Mouse (Mus musculus): ENCODE results near the gene Rad9b. TPM values are rescaled to one million over a fixed set of nuclear protein-coding genes. Genes with fewer than 3 reads are reported as not detected.

Rad9b gene
- polyA plus RNA-seq, 1 experiment from 2014 or later, result 12.6 TPM

- 96% methylated on average over 6 of the region's 6 CpGs for WGBS
- Histone ChIP-seq H3K27ac (ENCODE audit: low read depth, low read length) (no peak overlapping the region), H3K9ac (ENCODE audit: low read length) (no peak overlapping the region), H3K27me3 (ENCODE audit: control insufficient read depth, insufficient read depth, low read length) (no peaks in the 10 kb centered on the region), H3K4me3 (ENCODE audit: low read depth, low read length) (no peak overlapping the region), H3K9me3 (ENCODE audit: control insufficient read depth, low read length) (no peaks in the 10 kb centered on the region), H3K36me3 (ENCODE audit: control insufficient read depth, insufficient read depth, low read length) (no peaks in the 10 kb centered on the region), H3K4me2 (ENCODE audit: low read depth, low read length, severe bottlenecking) (no peak overlapping the region), H3K4me1 (replicated peaks; ENCODE audit: control insufficient read depth, insufficient read depth, low read length) (0 out of 2 replicates have a peak, but pooled peaks cover 2% of the 10 kb centered on the region)
- ATAC-seq (replicated peaks; ENCODE audit: low FRiP score), result no peak
- DNase-seq (ENCODE audit: low spot score), result no peak
Observed at GRCm38 (mm10) chr5:122300071-122300518, 53.9 kb downstream of the Rad9b start.

GRCm38 (mm10) chr5:122295113-122295935, 58.7 kb downstream of the Rad9b start:
- Histone ChIP-seq H3K27me3 (ENCODE audit: control insufficient read depth, insufficient read depth, low read length) (no peaks in the 10 kb centered on the region), H3K4me1 (replicated peaks; ENCODE audit: control insufficient read depth, insufficient read depth, low read length) (peaks cover 5% of the 10 kb centered on the region; the same call in 1 of the 2 replicates), H3K36me3 (ENCODE audit: control insufficient read depth, insufficient read depth, low read length) (no peaks in the 10 kb centered on the region), H3K4me3 (ENCODE audit: low read depth, low read length) (no peak overlapping the region), H3K27ac (ENCODE audit: low read depth, low read length) (no peak overlapping the region), H3K9me3 (ENCODE audit: control insufficient read depth, low read length) (no peaks in the 10 kb centered on the region), H3K4me2 (ENCODE audit: low read depth, low read length, severe bottlenecking) (no peak overlapping the region), H3K9ac (ENCODE audit: low read length) (no peak overlapping the region)
- WGBS, result 80% methylated on average over 14 of the region's 14 CpGs
- no peak for ATAC-seq (replicated peaks; ENCODE audit: low FRiP score)
- no peak for DNase-seq (ENCODE audit: low spot score)

GRCm38 (mm10) chr5:122294219-122294735, 59.8 kb downstream of the Rad9b start:
- 69% methylated on average over 3 of the region's 3 CpGs for WGBS
- no peak overlapping the region for H3K4me2 ChIP-seq (ENCODE audit: low read depth, low read length, severe bottlenecking)
- H3K4me1 ChIP-seq (replicated peaks; ENCODE audit: control insufficient read depth, insufficient read depth, low read length), result peaks cover 5% of the 10 kb centered on the region; the same call in 1 of the 2 replicates
- no peaks in the 10 kb centered on the region; the same call in 1 of the 2 replicates for H3K36me3 ChIP-seq (ENCODE audit: control insufficient read depth, insufficient read depth, low read length)
- DNase-seq (ENCODE audit: low spot score), result no peak
- no peak overlapping the region for H3K27ac ChIP-seq (ENCODE audit: low read depth, low read length)
- H3K27me3 ChIP-seq (ENCODE audit: control insufficient read depth, insufficient read depth, low read length), result no peaks in the 10 kb centered on the region
- no peak overlapping the region for H3K4me3 ChIP-seq (ENCODE audit: low read depth, low read length)
- ATAC-seq (replicated peaks; ENCODE audit: low FRiP score), result no peak
- H3K9me3 ChIP-seq (ENCODE audit: control insufficient read depth, low read length), result no peaks in the 10 kb centered on the region
- H3K9ac ChIP-seq (ENCODE audit: low read length), result no peak overlapping the region

- Histone ChIP-seq H3K27ac (ENCODE audit: low read depth, low read length) (no peak overlapping the region), H3K27me3 (ENCODE audit: control insufficient read depth, insufficient read depth, low read length) (no peaks in the 10 kb centered on the region), H3K9ac (ENCODE audit: low read length) (no peak overlapping the region), H3K36me3 (ENCODE audit: control insufficient read depth, insufficient read depth, low read length) (no peaks in the 10 kb centered on the region; the same call in 1 of the 2 replicates), H3K4me3 (ENCODE audit: low read depth, low read length) (no peak overlapping the region), H3K4me1 (replicated peaks; ENCODE audit: control insufficient read depth, insufficient read depth, low read length) (peaks cover 5% of the 10 kb centered on the region; the same call in 1 of the 2 replicates), H3K4me2 (ENCODE audit: low read depth, low read length, severe bottlenecking) (no peak overlapping the region), H3K9me3 (ENCODE audit: control insufficient read depth, low read length) (no peaks in the 10 kb centered on the region)
- ATAC-seq (replicated peaks; ENCODE audit: low FRiP score) (no peak), DNase-seq (ENCODE audit: low spot score) (no peak)
- 87% methylated on average over 6 of the region's 6 CpGs for WGBS
Observed at GRCm38 (mm10) chr5:122293131-122293530, 60.9 kb downstream of the Rad9b start.

GRCm38 (mm10) chr5:122291553-122292339, 62.3 kb downstream of the Rad9b start:
- ATAC-seq (replicated peaks; ENCODE audit: low FRiP score), result no peak
- DNase-seq (ENCODE audit: low spot score), result no peak
- H3K9ac ChIP-seq (ENCODE audit: low read length), result no peak overlapping the region

GRCm38 (mm10) chr5:122291149-122291548, 62.9 kb downstream of the Rad9b start:
- Histone ChIP-seq H3K4me1 (replicated peaks; ENCODE audit: control insufficient read depth, insufficient read depth, low read length) (peaks cover 6% of the 10 kb centered on the region), H3K4me3 (ENCODE audit: low read depth, low read length) (no peak overlapping the region), H3K27ac (ENCODE audit: low read depth, low read length) (no peak overlapping the region), H3K4me2 (ENCODE audit: low read depth, low read length, severe bottlenecking) (no peak overlapping the region), H3K36me3 (ENCODE audit: control insufficient read depth, insufficient read depth, low read length) (no peaks in the 10 kb centered on the region; the same call in 1 of the 2 replicates), H3K9me3 (ENCODE audit: control insufficient read depth, low read length) (no peaks in the 10 kb centered on the region), H3K9ac (ENCODE audit: low read length) (no peak overlapping the region), H3K27me3 (ENCODE audit: control insufficient read depth, insufficient read depth, low read length) (no peaks in the 10 kb centered on the region)
- ATAC-seq (replicated peaks; ENCODE audit: low FRiP score), result no peak
- 75% methylated on average over 6 of the region's 6 CpGs for WGBS
- no peak for DNase-seq (ENCODE audit: low spot score)

More at GRCm38 (mm10) chr5:122291553-122292339, 62.3 kb downstream of the Rad9b start:
- H3K27me3 ChIP-seq (ENCODE audit: control insufficient read depth, insufficient read depth, low read length), result no peaks in the 10 kb centered on the region
- 77% methylated on average over 17 of the region's 17 CpGs for WGBS
- H3K36me3 ChIP-seq (ENCODE audit: control insufficient read depth, insufficient read depth, low read length), result no peaks in the 10 kb centered on the region; the same call in 1 of the 2 replicates
- H3K4me1 ChIP-seq (replicated peaks; ENCODE audit: control insufficient read depth, insufficient read depth, low read length), result peaks cover 5% of the 10 kb centered on the region; the same call in 1 of the 2 replicates
- no peak overlapping the region for H3K27ac ChIP-seq (ENCODE audit: low read depth, low read length)
- no peaks in the 10 kb centered on the region for H3K9me3 ChIP-seq (ENCODE audit: control insufficient read depth, low read length)
- H3K4me3 ChIP-seq (ENCODE audit: low read depth, low read length), result no peak overlapping the region
- H3K4me2 ChIP-seq (ENCODE audit: low read depth, low read length, severe bottlenecking), result no peak overlapping the region

- no peak for DNase-seq (ENCODE audit: low spot score)
Observed at GRCm38 (mm10) chr5:122288147-122288811, 65.8 kb downstream of the Rad9b start.

GRCm38 (mm10) chr5:122287026-122287425, 67.0 kb downstream of the Rad9b start:
- ATAC-seq (replicated peaks; ENCODE audit: low FRiP score), result no peak
- WGBS, result 91% methylated on average over 4 of the region's 4 CpGs
- H3K9ac ChIP-seq (ENCODE audit: low read length), result no peak overlapping the region
- no peak overlapping the region for H3K4me2 ChIP-seq (ENCODE audit: low read depth, low read length, severe bottlenecking)
- no peaks in the 10 kb centered on the region for H3K9me3 ChIP-seq (ENCODE audit: control insufficient read depth, low read length)
- H3K4me1 ChIP-seq (replicated peaks; ENCODE audit: control insufficient read depth, insufficient read depth, low read length), result peaks cover 5% of the 10 kb centered on the region
- DNase-seq (ENCODE audit: low spot score), result no peak
- H3K4me3 ChIP-seq (ENCODE audit: low read depth, low read length), result no peak overlapping the region
- H3K36me3 ChIP-seq (ENCODE audit: control insufficient read depth, insufficient read depth, low read length), result no peaks in the 10 kb centered on the region; the same call in 1 of the 2 replicates
- H3K27me3 ChIP-seq (ENCODE audit: control insufficient read depth, insufficient read depth, low read length), result no peaks in the 10 kb centered on the region
- H3K27ac ChIP-seq (ENCODE audit: low read depth, low read length), result no peak overlapping the region

More at GRCm38 (mm10) chr5:122288147-122288811, 65.8 kb downstream of the Rad9b start:
- Histone ChIP-seq H3K27ac (ENCODE audit: low read depth, low read length) (no peak overlapping the region), H3K4me3 (ENCODE audit: low read depth, low read length) (no peak overlapping the region), H3K36me3 (ENCODE audit: control insufficient read depth, insufficient read depth, low read length) (no peaks in the 10 kb centered on the region; the same call in 1 of the 2 replicates), H3K9me3 (ENCODE audit: control insufficient read depth, low read length) (no peaks in the 10 kb centered on the region), H3K4me2 (ENCODE audit: low read depth, low read length, severe bottlenecking) (no peak overlapping the region), H3K4me1 (replicated peaks; ENCODE audit: control insufficient read depth, insufficient read depth, low read length) (peaks cover 5% of the 10 kb centered on the region), H3K27me3 (ENCODE audit: control insufficient read depth, insufficient read depth, low read length) (no peaks in the 10 kb centered on the region), H3K9ac (ENCODE audit: low read length) (no peak overlapping the region)
- ATAC-seq (replicated peaks; ENCODE audit: low FRiP score), result no peak
- WGBS, result 87% methylated on average over 4 of the region's 4 CpGs
